Mouse (Mus musculus): ENCODE data around the gene Rag1.

DNA sequence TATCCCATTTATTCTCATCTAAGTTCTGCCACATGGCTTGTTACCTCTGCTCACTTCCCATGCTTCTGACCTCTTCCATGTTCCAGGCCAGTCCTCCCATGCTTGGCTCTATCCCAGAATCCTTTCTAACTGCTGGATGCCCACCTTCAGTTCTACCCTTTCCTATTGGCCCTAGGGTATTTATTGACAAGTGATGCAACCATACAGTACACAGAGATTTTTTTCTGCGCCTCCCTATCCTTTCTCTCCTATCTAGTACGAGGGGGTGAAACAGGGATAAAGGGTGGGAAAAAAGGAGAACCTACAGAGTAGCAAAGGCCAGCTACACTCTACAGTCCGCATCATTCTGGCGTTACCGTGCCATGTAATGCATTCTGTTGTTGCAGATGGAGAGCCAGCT is 38.7 kb upstream of the Rag1 start:
- TF ChIP-seq CTCF (IDR thresholded peaks at IDR 0.05; ENCODE audit: insufficient read depth, low read depth, low read length) (no peak), POLR2A (IDR thresholded peaks at IDR 0.05; ENCODE audit: insufficient read depth, low read depth, low read length) (no peak)

Measured in olfactory bulb, adult 2 months (tissue).